Mouse (Mus musculus): Measurements from ENCODE around the gene Epb41l4b.

DNA sequence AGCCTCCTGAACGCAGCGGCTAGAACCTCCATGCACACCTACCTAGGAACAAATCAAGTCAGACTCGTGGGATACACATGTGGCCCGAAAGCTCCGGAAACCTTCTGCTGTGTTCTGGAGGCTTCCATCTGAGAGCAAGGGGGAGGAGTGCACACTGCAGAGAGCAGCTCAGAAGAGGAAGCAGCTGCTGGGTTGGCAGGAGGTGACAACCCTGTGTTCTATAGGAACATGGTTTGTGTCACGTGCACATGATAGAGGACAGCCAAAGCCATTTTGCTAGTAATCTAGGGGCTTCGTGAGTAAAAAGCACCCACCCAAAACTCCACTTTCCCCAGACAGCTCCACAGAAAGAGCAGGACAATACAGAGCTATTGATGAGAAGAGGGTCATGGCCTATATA, 149.9 kb downstream of the Epb41l4b start:
- no peak for TF ChIP-seq POLR2A (IDR thresholded peaks at IDR 0.05; ENCODE audit: low read depth, low read length)
- TF ChIP-seq MAFK (IDR thresholded peaks at IDR 0.05; ENCODE audit: insufficient replicate concordance, low read length) = no peak
- TF ChIP-seq PAX5 (IDR thresholded peaks at IDR 0.05; ENCODE audit: low read length) = no peak
- TF ChIP-seq GABPA (IDR thresholded peaks at IDR 0.05; ENCODE audit: insufficient replicate concordance, low read depth, low read length) = no peak
- TF ChIP-seq ZKSCAN1 (IDR thresholded peaks at IDR 0.05; ENCODE audit: borderline replicate concordance, low read depth, low read length) = no peak
- TF ChIP-seq POLR2AphosphoS2 (IDR thresholded peaks at IDR 0.05; ENCODE audit: low read depth, low read length) = no peak
- no peak for TF ChIP-seq NELFE (IDR thresholded peaks at IDR 0.05; ENCODE audit: low read depth, low read length)

Data from CH12.LX (cell line).